Mouse (Mus musculus) heart, postnatal 14 days (tissue): ENCODE measurements around the gene Hist1h2bg. TPM values are rescaled to one million over a fixed set of nuclear protein-coding genes. Genes with fewer than 3 reads are reported as not detected.
"Not testable (repeated sequence)": the region's sequence is repeated elsewhere in the genome, so short reads cannot be mapped to it uniquely, and the experiment has no call there.

ENCODE experiments used
- DNase-seq, 2 experiments: peaks; one replicate each; pipeline ENCODE4 v3.0.0; 2021 to 2022
- intact Hi-C: fragments of 180-260 bp; cut with DNase I; formaldehyde crosslinking; loops from one replicate; pipeline ENCODE4 v1.15.1; 2025
- long read RNA-seq, 2 experiments: library from polyadenylated mRNA; stranded (forward); transcript quantifications; one replicate each; pipeline ENCODE4 v2.0.0; 2021
- total RNA-seq, 2 experiments: library from RNA; stranded (reverse); gene quantifications; 2 replicates each; pipeline ENCODE4 v1.2.3; 2021

Gene Hist1h2bg
- total RNA-seq: 100 to 1,000 TPM; 100 to 175 TPM
- long read RNA-seq, experiment 1, partial matches to known transcripts: 0 of 1 reads
- long read RNA-seq, experiment 1, other reads (novel, unspliced or antisense): 0 of 1 reads
- long read RNA-seq, experiment 2, partial matches to known transcripts: 0 of 1 reads
- long read RNA-seq, experiment 2, other reads (novel, unspliced or antisense): 0 of 1 reads

DNA sequence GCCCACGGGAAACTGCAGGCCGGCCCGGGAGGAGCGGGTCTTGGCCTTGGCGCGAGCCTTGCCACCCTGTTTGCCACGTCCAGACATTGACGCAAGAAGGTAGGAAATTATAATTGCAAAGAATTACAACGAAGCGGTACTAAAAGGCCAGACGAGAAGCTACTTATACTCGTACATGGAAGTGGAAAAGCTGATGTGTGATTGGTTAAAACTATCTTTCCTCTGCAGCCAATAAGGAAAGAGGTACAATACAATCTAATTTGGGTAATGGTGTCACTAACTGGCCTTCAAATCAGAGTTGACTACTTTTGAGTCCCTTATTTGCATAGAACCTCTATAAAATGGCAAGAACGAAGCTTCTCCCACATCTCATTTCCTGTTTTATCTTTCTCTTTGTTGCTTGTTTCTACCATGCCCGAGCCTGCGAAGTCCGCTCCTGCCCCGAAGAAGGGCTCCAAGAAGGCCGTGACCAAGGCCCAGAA is at the start of gene Hist1h2bg, which contains the start of gene Hist1h2ae:
Gene Hist1h2bg, plus strand, starts transcription at position 375 of the 482 bp plus-strand sequence.
Gene Hist1h2ae, minus strand, starts transcription at position 199 of the 482 bp plus-strand sequence.
- intact Hi-C loops: loop anchor here (5.0 kb wide), 1 partner anchor 1534 kb away; the partner anchor contains the start of genes Hist1h2ah and Hist1h2bk
- DNase-seq: peak; percentile 51 to 55

DNA sequence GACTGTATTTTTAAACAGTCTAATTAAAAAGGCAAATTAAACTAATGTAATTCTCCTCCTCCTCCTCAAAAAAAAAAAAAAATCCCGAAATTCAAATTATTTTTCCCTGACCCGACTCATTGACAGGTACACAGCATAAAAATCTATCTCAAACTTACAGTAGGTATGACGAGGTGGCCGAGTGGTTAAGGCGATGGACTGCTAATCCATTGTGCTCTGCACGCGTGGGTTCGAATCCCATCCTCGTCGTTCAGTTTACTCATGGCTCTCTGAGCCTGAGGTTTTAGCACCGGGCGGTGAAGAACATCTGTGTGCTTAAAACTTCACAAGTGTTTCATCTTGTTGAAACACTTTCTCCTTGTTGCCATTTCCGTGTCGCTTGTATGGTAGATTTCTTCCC is 49.5 kb upstream of the Hist1h2bg start:
- DNase-seq: peak; percentile 75 to 79
- intact Hi-C loops: loop anchor here (10.0 kb wide), 1 partner anchor 1807 kb away; the partner anchor contains the start of genes Hist1h2ai, Hist1h2bl and Hist1h3h

DNA sequence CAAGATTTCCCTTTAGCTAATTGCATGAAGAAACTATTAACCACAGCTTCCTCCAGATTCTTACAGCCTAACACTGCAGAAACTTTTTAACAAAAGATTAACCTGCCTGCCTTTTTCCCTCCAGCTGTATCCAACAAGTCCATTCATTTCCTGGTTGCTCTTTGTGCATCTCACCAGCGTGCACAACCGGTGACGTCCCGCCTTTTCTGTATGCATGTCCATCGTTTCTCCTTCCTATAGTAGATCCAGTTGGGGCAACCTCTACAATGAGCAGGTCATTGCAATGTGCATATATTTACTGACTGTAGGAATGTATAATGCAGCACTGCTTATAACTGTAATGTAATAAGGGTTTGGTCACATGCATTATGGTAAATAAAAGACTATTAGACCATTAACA is 47.2 kb upstream of the Hist1h2bg start:
- intact Hi-C loops: loop anchor here (2.0 to 10.0 kb wide), 2 partner anchors 93 to 1809 kb away; partner anchors contain the start of genes Hist1h2ai, Hist1h2bl and Hist1h3h
- no peak for DNase-seq

DNA sequence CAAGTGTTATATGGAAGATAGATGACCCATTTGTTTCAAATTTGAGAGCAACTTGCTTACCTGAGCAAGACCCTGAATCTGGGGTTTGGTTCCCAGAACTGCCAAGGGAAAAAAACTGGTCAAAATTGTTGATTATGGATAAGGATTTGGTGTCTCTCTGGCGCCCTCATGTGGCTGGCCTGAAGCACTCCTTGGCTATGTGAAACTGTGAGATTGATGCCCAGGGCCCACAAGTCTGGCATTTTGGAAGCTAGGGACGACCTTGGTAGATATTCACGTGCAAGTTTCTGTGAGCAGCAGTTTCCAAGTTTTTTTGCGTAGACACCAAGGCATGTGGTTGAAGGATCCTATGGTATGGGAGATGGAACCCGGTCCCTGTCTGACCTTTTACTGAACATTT is 46.5 kb upstream of the Hist1h2bg start:
- intact Hi-C loops: loop anchor here (2.0 to 10.0 kb wide), 2 partner anchors 94 to 1810 kb away; partner anchors contain the start of genes Hist1h2ai, Hist1h2bl and Hist1h3h
- peak; percentile 82 to 85 for DNase-seq

DNA sequence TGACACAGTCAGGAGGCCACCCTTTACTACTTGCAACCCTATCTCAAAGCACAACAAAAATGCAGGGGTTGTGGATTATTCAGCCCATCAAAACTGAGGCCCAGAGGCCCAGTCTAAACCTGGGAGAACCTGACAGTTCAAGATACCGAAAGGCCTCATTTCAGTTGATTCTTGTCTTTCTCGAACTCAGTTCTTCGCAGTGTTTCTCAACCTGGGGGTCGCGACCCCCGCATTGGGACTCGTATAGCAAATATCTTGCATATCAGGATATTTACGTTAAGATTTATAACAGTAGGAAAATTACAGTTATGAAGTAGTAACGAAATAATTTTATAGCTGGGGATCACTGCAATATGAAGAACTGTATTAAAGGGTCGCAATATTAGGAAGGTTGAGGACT is 45.3 kb upstream of the Hist1h2bg start:
- intact Hi-C loops: loop anchor here (2.0 to 10.0 kb wide), 2 partner anchors 95 to 1811 kb away; partner anchors contain the start of genes Hist1h2ai, Hist1h2bl and Hist1h3h

DNA sequence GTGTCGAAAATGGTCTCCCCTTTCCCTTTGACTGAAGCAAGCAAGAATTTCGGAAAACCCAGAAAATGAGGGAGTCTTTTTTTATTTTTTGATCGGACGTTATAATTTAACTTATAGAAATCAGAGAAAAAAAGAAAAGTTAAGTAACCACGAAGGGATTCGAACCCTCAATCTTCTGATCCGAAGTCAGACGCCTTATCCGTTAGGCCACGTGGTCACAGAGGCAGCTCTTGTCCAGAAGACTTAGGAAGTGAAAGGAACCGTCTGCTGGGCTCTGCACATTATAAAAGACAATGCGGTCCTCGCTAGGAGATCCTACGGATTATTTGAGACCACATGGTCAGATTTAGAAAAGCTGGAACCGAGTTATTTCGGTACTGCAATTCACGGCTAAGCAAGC is 44.9 kb upstream of the Hist1h2bg start:
- intact Hi-C loops: loop anchor here (10.0 kb wide), 1 partner anchor 1812 kb away; the partner anchor contains the start of genes Hist1h2ai, Hist1h2bl and Hist1h3h

More for the DNA sequence above, 45.3 kb upstream of the Hist1h2bg start:
- no peak for DNase-seq

DNA sequence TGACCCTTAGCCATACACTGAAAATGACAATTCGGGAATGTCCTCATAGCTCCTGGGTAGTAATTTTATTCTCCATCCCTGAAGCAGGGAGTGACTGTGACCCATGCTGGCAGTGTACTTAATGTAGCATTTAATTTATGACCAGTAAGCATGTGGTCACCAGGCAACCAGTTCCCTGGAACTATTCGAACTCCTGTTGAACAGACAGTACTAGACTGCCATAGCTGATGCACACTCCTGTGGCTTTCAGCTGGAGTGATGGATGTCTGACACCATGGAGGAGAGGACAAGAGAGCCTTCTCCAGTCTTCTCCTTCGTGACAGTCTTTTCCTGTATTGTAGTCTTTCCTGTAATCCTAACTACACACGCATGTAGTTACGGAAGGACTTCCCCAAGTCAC is 42.2 kb upstream of the Hist1h2bg start:
- no peak for DNase-seq
- intact Hi-C loops: loop anchor here (10.0 kb wide), 1 partner anchor 1814 kb away; the partner anchor contains the start of genes Hist1h2ai, Hist1h2bl and Hist1h3h

More for the DNA sequence above, 44.9 kb upstream of the Hist1h2bg start:
- peak; percentile 90 to 95 for DNase-seq

DNA sequence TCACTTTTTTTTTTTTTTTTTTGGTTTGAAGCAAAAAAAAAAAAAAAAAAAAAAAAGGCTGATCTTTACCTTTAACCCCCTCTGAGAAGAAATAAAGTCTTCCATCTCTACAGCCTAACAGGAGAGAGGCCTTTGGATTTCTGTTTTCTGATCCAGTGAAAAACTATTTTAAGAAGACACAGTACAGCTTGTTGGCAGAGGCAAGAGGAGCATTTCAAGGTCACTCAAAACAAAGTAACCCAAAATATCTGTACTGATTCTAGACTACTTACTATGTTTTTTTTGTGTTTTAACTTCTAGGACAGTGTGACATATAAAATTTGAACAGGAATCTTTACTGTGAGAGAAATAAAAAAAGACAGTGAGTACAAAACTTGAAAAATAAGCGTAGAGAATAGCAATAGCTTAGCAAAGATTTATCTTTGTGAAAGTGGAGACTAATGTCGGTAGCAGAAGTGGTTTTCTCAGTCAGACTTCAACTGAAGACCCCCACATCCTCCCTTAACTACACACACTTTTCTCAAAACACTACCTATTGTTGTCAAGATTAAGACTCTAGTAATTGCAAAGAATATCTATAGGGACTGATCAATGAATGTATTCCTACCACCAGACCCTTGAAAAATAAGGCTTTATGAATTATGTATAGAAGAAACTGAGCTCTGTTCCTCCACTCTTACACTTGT is 41.6 kb upstream of the Hist1h2bg start:
- intact Hi-C loops: loop anchor here (5.0 to 10.0 kb wide), 2 partner anchors 53 to 1815 kb away; partner anchors contain the start of genes Hist1h2ai, Hist1h2bl, Hist1h3h and Hist1h4d
- no peak for DNase-seq

DNA sequence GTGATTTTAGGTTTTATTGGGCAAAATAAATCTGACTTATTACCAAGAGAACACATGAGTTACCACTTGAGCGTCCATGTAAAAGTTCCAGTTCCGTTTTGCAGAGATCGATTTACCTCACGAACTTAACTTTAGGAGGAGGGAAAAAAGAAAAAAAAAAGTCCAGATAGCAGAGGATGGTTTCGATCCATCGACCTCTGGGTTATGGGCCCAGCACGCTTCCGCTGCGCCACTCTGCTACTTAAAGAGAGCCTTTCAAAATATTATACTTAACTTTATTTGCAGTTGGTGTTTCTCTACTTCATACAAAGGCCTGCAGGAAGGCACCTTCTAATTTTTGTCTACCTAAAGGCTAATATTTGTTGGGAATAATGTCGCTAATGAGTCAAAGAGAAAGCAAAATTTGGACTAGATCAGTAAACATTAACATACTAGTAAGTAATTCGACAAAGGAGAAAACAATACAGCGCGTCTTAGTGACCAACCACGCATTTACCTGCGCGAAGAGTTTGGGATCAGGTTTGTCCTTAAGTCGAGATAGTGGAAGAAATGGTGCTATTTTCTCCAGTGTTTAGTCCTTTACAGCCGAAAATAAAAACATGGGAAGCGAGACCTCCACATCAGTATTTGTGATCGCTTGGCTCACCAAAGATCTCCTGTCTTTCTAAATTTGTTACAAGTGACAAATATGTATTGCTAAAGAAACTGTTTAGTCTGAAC is 40.9 kb upstream of the Hist1h2bg start:
- DNase-seq: peak; percentile 64 to 73
- intact Hi-C loops: loop anchor here (5.0 kb wide), 1 partner anchor 52 kb away; the partner anchor contains the start of gene Hist1h4d

DNA sequence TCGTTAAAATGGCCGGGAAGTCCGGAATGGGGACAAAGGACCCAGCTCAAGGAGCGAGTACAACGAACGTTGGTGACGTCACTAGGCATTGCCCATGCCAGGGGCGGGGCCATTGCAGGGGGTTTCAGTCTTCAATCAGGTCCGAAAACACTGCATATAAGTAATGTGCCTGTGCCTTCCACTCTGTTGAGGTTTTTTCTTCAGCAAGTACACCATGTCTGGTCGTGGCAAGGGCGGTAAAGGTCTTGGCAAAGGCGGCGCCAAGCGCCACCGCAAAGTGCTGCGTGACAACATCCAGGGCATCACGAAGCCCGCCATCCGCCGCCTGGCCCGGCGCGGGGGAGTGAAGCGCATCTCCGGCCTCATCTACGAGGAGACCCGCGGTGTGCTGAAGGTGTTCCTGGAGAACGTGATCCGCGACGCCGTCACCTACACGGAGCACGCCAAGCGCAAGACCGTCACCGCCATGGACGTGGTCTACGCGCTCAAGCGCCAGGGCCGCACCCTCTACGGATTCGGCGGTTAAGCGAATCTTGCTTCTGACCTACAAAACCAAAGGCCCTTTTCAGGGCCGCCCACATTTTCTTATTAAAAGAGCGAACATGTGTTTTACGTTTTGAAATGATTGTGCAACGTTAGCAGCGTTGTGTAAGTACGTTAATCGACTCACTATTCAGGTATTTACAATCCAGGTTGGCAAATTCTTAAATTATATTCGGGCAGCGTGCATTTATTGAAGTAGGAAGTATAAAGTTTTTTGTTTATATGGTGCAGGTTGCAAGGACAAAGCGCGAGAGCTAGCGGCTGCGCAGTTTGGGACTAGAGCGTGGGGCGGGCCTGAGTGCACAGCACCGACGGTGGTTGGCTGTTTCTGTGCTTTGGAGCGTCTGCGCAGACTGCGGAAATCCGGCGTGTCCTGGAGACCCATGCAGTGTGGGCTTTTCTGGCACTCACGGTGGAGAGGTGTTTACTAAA is 40.0 kb upstream of the Hist1h2bg start, which contains the start of gene Hist1h4h:
Gene Hist1h4h, plus strand, starts transcription at position 150 of the 975 bp plus-strand sequence.
- intact Hi-C loops: loop anchor here (5.0 kb wide), 1 partner anchor 51 kb away; the partner anchor contains the start of gene Hist1h4d
- DNase-seq: peak; percentile 93 to 96

DNA sequence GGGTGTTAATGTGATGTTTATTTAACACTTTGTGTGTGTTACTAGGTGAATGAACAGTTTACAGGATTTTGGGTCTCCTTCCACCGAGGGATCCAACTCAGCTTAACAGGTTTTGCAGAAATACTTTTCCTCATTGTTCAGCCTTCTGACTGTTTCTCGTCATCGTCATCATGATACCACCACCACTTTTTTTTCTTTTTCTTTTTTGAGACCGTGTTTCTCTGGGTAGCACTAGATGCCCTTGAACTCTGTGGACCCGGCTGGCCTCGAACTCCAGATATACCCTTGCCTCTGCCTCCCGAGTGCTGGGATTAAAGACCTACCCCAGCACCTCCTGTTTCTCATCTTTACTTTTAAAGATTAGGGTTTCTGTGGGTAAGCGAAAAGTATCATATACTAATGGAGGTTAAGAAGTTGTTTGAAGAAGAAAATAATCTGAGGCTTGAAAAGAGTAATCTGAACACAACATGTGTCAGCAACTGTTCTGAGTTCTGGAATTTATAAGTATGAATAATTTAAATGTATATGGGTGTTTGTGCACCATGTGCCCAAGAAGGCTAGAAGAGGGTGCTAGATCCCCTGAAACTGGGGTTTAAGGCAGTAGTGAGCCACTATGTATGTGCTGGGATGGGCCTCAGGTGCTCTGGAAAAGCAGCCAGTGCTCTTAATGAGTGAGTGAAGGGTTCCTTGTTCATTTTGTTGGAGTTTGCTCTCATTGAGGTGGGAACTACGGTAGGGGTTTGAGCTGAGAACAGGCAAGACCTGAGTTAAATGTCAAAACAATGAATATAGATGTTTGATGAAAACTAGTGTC is 38.7 kb upstream of the Hist1h2bg start:
- intact Hi-C loops: loop anchor here (5.0 kb wide), 1 partner anchor 50 kb away; the partner anchor contains the start of gene Hist1h4d
- DNase-seq: no peak

DNA sequence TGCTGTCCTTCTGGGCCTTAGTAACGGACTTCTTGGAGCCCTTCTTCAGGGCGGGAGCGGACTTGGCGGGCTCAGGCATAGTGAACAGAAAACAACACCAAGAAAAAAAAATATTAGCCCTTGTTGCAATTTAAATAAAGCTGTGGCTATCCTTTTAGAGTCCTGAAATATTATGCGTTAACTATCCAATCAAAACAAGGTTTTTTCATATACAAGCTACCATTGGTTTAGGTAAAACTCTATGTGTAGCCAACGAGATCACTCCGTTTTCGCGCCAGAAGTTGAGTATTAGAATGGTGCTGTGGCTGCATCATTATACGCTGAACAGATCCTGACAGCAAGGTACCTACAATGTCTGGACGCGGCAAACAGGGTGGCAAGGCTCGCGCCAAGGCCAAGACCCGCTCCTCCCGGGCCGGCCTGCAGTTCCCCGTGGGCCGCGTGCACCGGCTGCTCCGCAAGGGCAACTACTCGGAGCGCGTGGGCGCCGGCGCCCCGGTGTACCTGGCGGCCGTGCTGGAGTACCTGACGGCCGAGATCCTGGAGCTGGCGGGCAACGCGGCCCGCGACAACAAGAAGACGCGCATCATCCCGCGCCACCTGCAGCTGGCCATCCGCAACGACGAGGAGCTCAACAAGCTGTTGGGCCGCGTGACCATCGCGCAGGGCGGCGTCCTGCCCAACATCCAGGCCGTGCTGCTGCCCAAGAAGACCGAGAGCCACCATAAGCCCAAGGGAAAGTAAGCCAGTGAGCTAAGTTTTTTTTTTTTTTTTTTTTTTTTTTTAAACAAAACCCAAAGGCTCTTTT is 37.4 kb upstream of the Hist1h2bg start, which contains the start of gene Hist1h2af:
Gene Hist1h2af, plus strand, starts transcription at position 347 of the 808 bp plus-strand sequence.
- intact Hi-C loops: loop anchor here (5.0 kb wide), 1 partner anchor 49 kb away; the partner anchor contains the start of gene Hist1h4d
- peak; percentile 39 to 66 for DNase-seq

DNA sequence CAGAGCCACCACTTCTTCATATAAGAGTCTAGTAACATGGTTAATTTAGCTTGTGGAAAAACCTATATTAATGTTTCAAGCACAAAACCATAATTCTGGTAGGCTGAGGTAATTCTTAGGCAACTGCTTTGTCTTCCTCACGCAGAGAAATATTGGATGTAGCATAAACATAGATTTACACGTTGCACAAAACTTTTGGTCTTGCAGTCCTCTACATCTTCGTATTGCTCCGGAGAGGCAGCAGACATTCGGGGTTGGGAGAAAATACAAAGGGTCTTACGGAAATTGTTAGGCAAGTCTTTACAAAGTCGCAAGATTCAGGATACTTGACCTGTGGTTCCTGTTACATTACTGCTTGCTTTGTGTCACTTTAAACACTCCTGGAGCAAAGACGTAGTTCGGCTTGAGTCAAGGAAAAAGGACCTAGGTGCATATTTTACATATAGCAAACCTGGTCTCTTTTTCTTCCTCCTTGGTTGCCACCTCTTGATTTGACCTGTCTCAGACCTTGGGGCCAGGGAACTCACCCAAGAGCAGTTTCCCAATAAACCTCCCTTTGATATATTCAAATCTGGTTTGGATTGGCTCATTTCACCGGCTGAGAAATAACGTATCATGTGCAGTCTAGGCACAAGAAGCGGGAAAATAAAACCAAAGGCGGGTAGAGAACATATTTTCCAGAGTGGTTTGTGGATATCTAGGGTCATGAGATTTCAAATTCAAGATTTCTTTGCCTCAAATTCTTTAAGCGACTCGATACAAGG is 36.6 kb upstream of the Hist1h2bg start:
- intact Hi-C loops: loop anchor here (5.0 kb wide), 1 partner anchor 48 kb away; the partner anchor contains the start of gene Hist1h4d
- no peak for DNase-seq

DNA sequence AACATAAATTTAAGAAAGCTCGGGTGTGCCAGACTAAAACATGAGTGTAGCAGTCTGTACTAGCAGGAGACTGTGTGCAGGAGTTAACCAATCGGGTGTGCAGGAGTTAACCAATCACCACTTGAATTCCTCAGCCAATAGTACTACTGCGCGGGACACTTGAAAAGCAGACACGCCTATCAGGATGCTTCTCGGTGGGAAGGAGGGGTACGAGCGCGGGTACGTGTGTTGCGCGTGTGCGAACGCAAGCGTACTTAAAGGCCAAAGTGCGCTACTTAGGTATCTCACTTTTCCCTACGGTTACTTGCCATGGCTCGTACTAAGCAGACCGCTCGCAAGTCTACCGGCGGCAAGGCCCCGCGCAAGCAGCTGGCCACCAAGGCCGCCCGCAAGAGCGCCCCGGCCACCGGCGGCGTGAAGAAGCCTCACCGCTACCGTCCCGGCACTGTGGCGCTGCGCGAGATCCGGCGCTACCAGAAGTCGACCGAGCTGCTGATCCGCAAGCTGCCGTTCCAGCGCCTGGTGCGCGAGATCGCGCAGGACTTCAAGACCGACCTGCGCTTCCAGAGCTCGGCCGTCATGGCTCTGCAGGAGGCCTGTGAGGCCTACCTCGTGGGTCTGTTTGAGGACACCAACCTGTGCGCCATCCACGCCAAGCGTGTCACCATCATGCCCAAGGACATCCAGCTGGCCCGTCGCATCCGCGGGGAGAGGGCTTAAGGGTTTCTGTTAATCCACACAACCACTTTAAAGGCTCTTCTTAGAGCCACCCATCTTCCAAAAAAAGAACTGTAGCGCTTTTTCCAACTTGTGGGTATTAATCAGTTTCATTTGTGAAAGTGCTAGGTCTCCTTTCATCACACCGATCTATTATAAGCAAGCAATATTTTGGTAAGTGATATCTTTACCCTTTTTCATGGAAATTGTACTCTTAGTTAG is 35.8 kb upstream of the Hist1h2bg start, which contains the start of gene Hist1h3g:
Gene Hist1h3g, plus strand, starts transcription at position 286 of the 939 bp plus-strand sequence.
- peak; percentile 81 to 88 for DNase-seq
- intact Hi-C loops: not testable (repeated sequence)
